Mouse (Mus musculus) bone marrow macrophage, adult 2 months (primary cell): ENCODE results near the gene Zdhhc6.

Experiments
- CTCF ChIP-seq: IDR thresholded peaks from 2 replicates; pipeline ENCODE4 v1.5.1; 2012; ENCODE audit warnings: low read depth, mild to moderate bottlenecking, low read length, moderate library complexity
- POLR2A ChIP-seq: IDR thresholded peaks from 2 replicates; pipeline ENCODE4 v1.6.1; 2012; ENCODE audit warnings: mild to moderate bottlenecking, low read depth, low read length, borderline replicate concordance

GRCm38 (mm10) chr19:55268150-55268549, 47.7 kb downstream of the Zdhhc6 start:
- TF ChIP-seq POLR2A (no peak), CTCF (no peak)
